Mouse (Mus musculus): Measurements from ENCODE around the gene Fat1. TPM values are rescaled to one million over a fixed set of nuclear protein-coding genes. Genes with fewer than 3 reads are reported as not detected.

The Fat1 gene
- total RNA-seq (2023), result not detected

DNA sequence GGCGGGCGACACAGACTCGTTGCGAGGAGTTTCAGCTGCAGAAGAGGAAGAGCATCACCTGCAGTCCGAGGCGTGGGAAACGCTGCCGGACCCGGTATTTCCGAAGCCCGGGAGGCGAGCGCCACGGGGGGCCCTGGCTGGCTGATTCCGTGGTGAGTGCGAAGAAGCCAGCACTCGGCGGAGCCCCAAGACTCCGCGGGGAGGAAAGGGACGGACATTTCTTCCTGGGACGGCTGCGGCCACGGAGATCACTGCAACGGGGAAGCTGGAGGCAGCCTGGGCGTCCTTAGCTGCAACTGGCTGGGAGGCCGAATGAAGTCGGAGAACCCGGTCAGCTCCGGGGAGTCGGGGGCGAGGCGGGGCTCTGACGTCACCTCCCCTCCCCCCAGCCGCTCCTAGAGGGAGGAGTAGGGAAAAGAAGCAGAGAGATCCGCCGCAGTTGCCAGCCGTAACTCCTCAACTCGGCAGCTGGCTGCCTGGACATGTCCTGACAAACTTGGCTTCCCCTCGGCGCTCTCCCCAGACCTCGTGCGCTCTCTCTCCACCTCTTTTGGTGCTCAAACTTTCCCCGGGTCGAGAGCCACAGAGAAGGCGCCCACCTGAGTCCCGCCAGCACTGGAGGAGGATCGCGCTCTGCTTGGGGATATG lies at the start of gene Fat1:
TSS of gene Fat1 (plus strand) at position 598 of the 648 bp plus-strand sequence.

DNA sequence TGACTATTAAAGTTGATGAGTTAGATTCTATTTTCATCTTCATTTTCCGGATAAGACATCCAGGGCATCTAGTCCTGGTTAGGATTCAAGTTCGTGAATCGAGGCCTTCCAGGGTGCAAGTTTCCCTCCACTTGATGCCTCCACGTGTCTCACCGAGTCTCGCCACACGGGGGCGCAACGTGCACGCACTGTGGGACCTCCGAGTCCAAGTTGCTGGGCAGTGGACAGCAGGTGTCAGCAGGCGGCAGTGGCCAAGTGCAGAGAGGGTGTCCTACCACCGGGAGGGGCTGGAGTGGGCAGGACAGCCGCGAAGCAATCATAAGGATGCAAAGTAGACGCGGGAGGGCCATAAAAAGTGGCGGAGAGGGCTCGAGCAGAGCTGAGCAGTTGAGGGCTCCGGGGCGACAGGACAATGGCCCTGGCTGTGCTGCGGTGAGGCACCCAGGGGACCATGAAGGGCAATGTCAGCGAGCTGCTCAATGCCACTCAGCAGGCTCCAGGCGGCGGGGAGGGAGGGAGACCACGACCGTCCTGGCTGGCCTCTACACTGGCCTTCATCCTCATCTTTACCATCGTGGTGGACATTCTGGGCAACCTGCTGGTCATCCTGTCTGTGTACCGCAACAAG lies 133.6 kb downstream of the Fat1 start, which contains the start of gene Mtnr1a:
TSS of gene Mtnr1a (plus strand) at position 379 of the 628 bp plus-strand sequence.

Other genes with a start within 250 kb of the Fat1 start
- not detected for gene Mtnr1a, start 133.7 kb downstream of the Fat1 start, total RNA-seq (2023)

All from B cell, adult 67 days (primary cell).